Comparison of ENCODE assay signal across 22 mouse cellular contexts in the genomic region with DNA sequence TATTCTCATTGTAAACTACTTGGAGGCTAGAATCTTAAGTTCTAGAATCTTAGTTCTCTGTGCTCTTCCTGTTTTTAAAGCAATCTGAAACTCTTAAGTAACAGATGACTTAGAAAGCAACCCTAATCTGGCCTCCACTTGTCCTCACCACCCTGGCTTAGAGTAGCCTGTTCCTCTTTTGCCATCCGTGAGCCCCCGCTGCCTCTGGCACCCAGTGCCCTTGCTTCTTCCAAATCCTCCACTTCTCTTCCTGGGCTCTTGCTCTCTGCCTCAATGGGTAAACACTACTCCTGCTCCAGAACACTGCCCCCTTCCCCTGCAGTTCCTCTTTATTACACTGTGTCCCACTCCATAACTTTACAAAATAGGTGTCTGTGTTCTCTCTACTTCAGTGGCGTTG. TPM values are rescaled to one million over a fixed set of nuclear protein-coding genes. Genes with fewer than 3 reads are reported as not detected.
A peak's percentile ranks its signal among the peaks of the same experiment; 100 is the strongest.
DNase-seq lines count a peak whose midpoint lies in the region; ATAC-seq and TF ChIP-seq lines count a peak whose summit lies in the region.
"Had no signal": no experiment of that assay in that cellular context is flagged by ENCODE, and none has a peak within 500 bp of the region (broad histone marks: within the 10 kb centered on the region; RNA-seq: fewer than 3 reads in every experiment).

No protein-coding gene starts in this region.

- WGBS in liver, embryonic 16.5 days (ENCODE audit: insufficient replicate concordance): 59% methylated on average over 3 of the region's 3 CpGs
- WGBS in liver, embryonic 12.5 days (ENCODE audit: insufficient replicate concordance): 57% methylated on average over 3 of the region's 3 CpGs
- 96% methylated on average over 3 of the region's 3 CpGs for WGBS in kidney, embryonic 14.5 days

- no peak for TF ChIP-seq POLR2A in CH12.LX (IDR thresholded peaks at IDR 0.05; ENCODE audit: low read depth, low read length)

- no peak for TF ChIP-seq RAD21 in CH12.LX (IDR thresholded peaks at IDR 0.05; ENCODE audit: low read depth, low read length)

- no peak overlapping the region for H3K4me2 ChIP-seq in liver, embryonic 16.5 days (ENCODE audit: low read depth, low read length)
- H3K4me2 ChIP-seq in liver, embryonic 12.5 days: no peak overlapping the region
- H3K4me2 ChIP-seq in CH12.LX (ENCODE audit: insufficient read depth, low read depth, poor library complexity, severe bottlenecking): no peak overlapping the region; the same call in 1 of the 2 replicates
- no peak overlapping the region for H3K4me2 ChIP-seq in kidney, embryonic 14.5 days (replicated peaks; ENCODE audit: low read depth, low read length)
- H3K4me2 ChIP-seq: limb, embryonic 13.5 days; liver, embryonic 15.5 days had no signal

- in situ Hi-C loops in CH12.LX (cut with MboI; ENCODE audit: low pct_ligation_motif_present, low pct_unique_long_range_greater_than_20kb, low sequenced_read_pairs): loop anchor here (5.0 kb wide), 2 partner anchors 81 to 111 kb away; partner anchors contain the start of genes Psmg4 and Tubb2b

- H3K36me3 ChIP-seq in liver, embryonic 16.5 days (ENCODE audit: control insufficient read depth, insufficient read depth): peaks cover 2% of the 10 kb centered on the region
- peaks cover 19% of the 10 kb centered on the region for H3K36me3 ChIP-seq in liver, embryonic 12.5 days
- peaks cover 9 to 62% of the 10 kb centered on the region in 2 experiments for H3K36me3 ChIP-seq in CH12.LX (replicated peaks in 1 of 2; ENCODE audit: control insufficient read depth in 1 of 2, insufficient read depth in 1 of 2, low read length in 1 of 2)
- H3K36me3 ChIP-seq in kidney, embryonic 14.5 days (ENCODE audit: control insufficient read depth, insufficient read depth, low read length): peaks cover 17% of the 10 kb centered on the region; the same call in 1 of the 2 replicates

- H3K79me2 ChIP-seq in CH12.LX (replicated peaks; ENCODE audit: control insufficient read depth, extremely low read depth, insufficient read depth, poor library complexity, severe bottlenecking): no peaks in the 10 kb centered on the region

- DNase-seq in CH12.LX (ENCODE audit: extremely low read depth): no peak
- DNase-seq in skeletal muscle tissue, adult 2 months (ENCODE audit: low read depth, low spot score): peak; percentile 21
- no peak for DNase-seq in gastrocnemius, adult 2 months
- DNase-seq: adrenal gland, postnatal 10 days; cerebellum, adult 11-12 months; cerebellum, postnatal 25 days; forebrain, postnatal 0 days; heart, adult 2 months; kidney, adult 11 months; midbrain, embryonic 14.5 days; retina, postnatal 1 day; right cerebral cortex, postnatal 4 days; thymus, postnatal 36 days had no signal

- 0 out of 4 replicates have a peak, but pooled peaks of 1 of the 2 experiments have one; percentile 7 for TF ChIP-seq CTCF in CH12.LX (conservative IDR thresholded peaks at IDR 0.05 in 1 of 2, IDR thresholded peaks at IDR 0.05 in 1 of 2; ENCODE audit: low read depth in 2 of 2, low read length in 2 of 2)
- no peak for TF ChIP-seq CTCF in gastrocnemius, adult 2 months (IDR thresholded peaks at IDR 0.05)

- no peak for ATAC-seq in liver, embryonic 16.5 days (ENCODE audit: low read depth)
- no peak for ATAC-seq in liver, embryonic 12.5 days
- ATAC-seq in hematopoietic stem cell, adult 5-6 weeks (replicated peaks in 1 of 2; ENCODE audit: insufficient read depth in 1 of 2, low FRiP score in 2 of 2, low TSS enrichment in 1 of 2, low read depth in 1 of 2, poor library complexity in 2 of 2, severe bottlenecking in 2 of 2): peak; percentile 71 to 84
- ATAC-seq in kidney, embryonic 14.5 days (ENCODE audit: low FRiP score, low TSS enrichment): no peak
- ATAC-seq: forebrain, postnatal 0 days; Patski had no signal

- no peak overlapping the region for H3K4me3 ChIP-seq in liver, embryonic 16.5 days (ENCODE audit: low read depth, low read length)
- H3K4me3 ChIP-seq in liver, embryonic 12.5 days: no peak overlapping the region
- no peak overlapping the region for H3K4me3 ChIP-seq in CH12.LX (replicated peaks in 1 of 3; ENCODE audit: low read depth in 2 of 3, low read length in 2 of 3, poor library complexity in 1 of 3)
- no peak overlapping the region for H3K4me3 ChIP-seq in kidney, embryonic 14.5 days (ENCODE audit: low read length)
- no peak overlapping the region for H3K4me3 ChIP-seq in gastrocnemius, adult 2 months
- H3K4me3 ChIP-seq: forebrain, embryonic 10.5 days; heart, adult 2 months; limb, embryonic 13.5 days; liver, embryonic 15.5 days had no signal

- no peaks in the 10 kb centered on the region; the same call in 1 of the 2 replicates for H3K4me1 ChIP-seq in liver, embryonic 16.5 days (ENCODE audit: control insufficient read depth, low read depth, low read length)
- H3K4me1 ChIP-seq in liver, embryonic 12.5 days: no peaks in the 10 kb centered on the region
- peaks cover 12 to 28% of the 10 kb centered on the region in 2 experiments for H3K4me1 ChIP-seq in CH12.LX (ENCODE audit: control insufficient read depth in 1 of 2, insufficient read depth in 2 of 2)
- 0 out of 2 replicates have a peak, but pooled peaks cover 3% of the 10 kb centered on the region for H3K4me1 ChIP-seq in kidney, embryonic 14.5 days (ENCODE audit: control insufficient read depth, insufficient read depth, low read length)
- H3K4me1 ChIP-seq: limb, embryonic 13.5 days had no signal

- 0 out of 2 replicates have a peak overlapping the region, but pooled peaks have one; percentile 32 for H3K27ac ChIP-seq in liver, embryonic 16.5 days (ENCODE audit: low read length)
- no peak overlapping the region for H3K27ac ChIP-seq in liver, embryonic 12.5 days
- no peak overlapping the region for H3K27ac ChIP-seq in CH12.LX (ENCODE audit: insufficient read depth, low read depth)
- H3K27ac ChIP-seq in kidney, embryonic 14.5 days (ENCODE audit: low read depth, low read length): no peak overlapping the region
- no peak overlapping the region for H3K27ac ChIP-seq in gastrocnemius, adult 2 months
- H3K27ac ChIP-seq: forebrain, embryonic 10.5 days; heart, adult 2 months; kidney, postnatal 0 days; limb, embryonic 13.5 days; liver, embryonic 15.5 days had no signal

- no peak; the same call in 1 of the 2 replicates for TF ChIP-seq EP300 in CH12.LX (IDR thresholded peaks at IDR 0.05; ENCODE audit: low read length)

- no peak overlapping the region for H3K9ac ChIP-seq in liver, embryonic 16.5 days (ENCODE audit: low read depth, low read length)
- H3K9ac ChIP-seq in liver, embryonic 12.5 days: no peak overlapping the region; the same call in 1 of the 2 replicates
- no peak overlapping the region for H3K9ac ChIP-seq in CH12.LX (ENCODE audit: insufficient read depth, low read depth)
- no peak overlapping the region for H3K9ac ChIP-seq in kidney, embryonic 14.5 days (ENCODE audit: low read depth, low read length)
- H3K9ac ChIP-seq: forebrain, postnatal 0 days; limb, embryonic 13.5 days; liver, embryonic 15.5 days had no signal

- H3K9me3 ChIP-seq in liver, embryonic 16.5 days (replicated peaks; ENCODE audit: control insufficient read depth, low read length): no peaks in the 10 kb centered on the region
- H3K9me3 ChIP-seq in liver, embryonic 12.5 days (replicated peaks): no peaks in the 10 kb centered on the region
- peaks cover 7% of the 10 kb centered on the region for H3K9me3 ChIP-seq in CH12.LX (replicated peaks; ENCODE audit: low read length)
- H3K9me3 ChIP-seq in kidney, embryonic 14.5 days (ENCODE audit: control insufficient read depth, low read length): no peaks in the 10 kb centered on the region
- H3K9me3 ChIP-seq: limb, embryonic 13.5 days; liver, embryonic 15.5 days had no signal

- dilution Hi-C loops in CH12.LX (cut with MboI; ENCODE audit: extremely low pct_ligation_motif_present, extremely low pct_unique_long_range_greater_than_20kb, low sequenced_read_pairs): no loop called here

- H3K27me3 ChIP-seq in liver, embryonic 16.5 days (ENCODE audit: control insufficient read depth, insufficient read depth, low read depth, low read length): no peaks in the 10 kb centered on the region
- no peaks in the 10 kb centered on the region for H3K27me3 ChIP-seq in liver, embryonic 12.5 days (replicated peaks)
- H3K27me3 ChIP-seq in CH12.LX (replicated peaks): no peaks in the 10 kb centered on the region
- no peaks in the 10 kb centered on the region for H3K27me3 ChIP-seq in kidney, embryonic 14.5 days (ENCODE audit: control insufficient read depth, insufficient read depth, low read length)
- H3K27me3 ChIP-seq: limb, embryonic 13.5 days; liver, embryonic 15.5 days; Patski had no signal

- intact Hi-C loops in gastrocnemius, adult 2 months (cut with DNase I): no loop called here

RNA-seq across cellular contexts. Expression of gene Bphl, which starts 14.3 kb away (rescaled TPM):
- 57.9 and 62.6 TPM in 2 replicates for polyA plus RNA-seq in liver, embryonic 16.5 days (2015; fragmentation: Nextera tagmentation; extraction: Ambion mirVana)
- 29.2 and 29.3 TPM in 2 replicates for polyA plus RNA-seq in liver, embryonic 12.5 days (2016; fragmentation: Nextera tagmentation; extraction: Ambion mirVana)
- total RNA-seq in CH12.LX (2012; rRNA removed): 21.6 and 35.3 TPM in 2 replicates
- 40.9 and 41.3 TPM in 2 replicates for total RNA-seq in CH12.LX (2014; rRNA removed)
- 18.1 and 20.1 TPM in 2 replicates for polyA plus RNA-seq in CH12.LX (2012; ENCODE audit: insufficient read length, low read depth)
- total RNA-seq in hematopoietic stem cell, adult 5-6 weeks (2017): 21.3 and 29.8 TPM in 2 replicates
- 47.4 and 49.0 TPM in 2 replicates for polyA plus RNA-seq in kidney, embryonic 14.5 days (2014; fragmentation: Nextera tagmentation; extraction: Ambion mirVana)
- 10 to 100 TPM; 22.4 to 25.5 TPM for total RNA-seq in gastrocnemius, adult 2 months (2021)

RNA-seq across cellular contexts. Expression of gene Tubb2a, which starts 26.1 kb away (rescaled TPM):
- 66.2 and 68.2 TPM in 2 replicates for polyA plus RNA-seq in liver, embryonic 16.5 days (2015; fragmentation: Nextera tagmentation; extraction: Ambion mirVana)
- 67.3 and 68.1 TPM in 2 replicates for polyA plus RNA-seq in liver, embryonic 12.5 days (2016; fragmentation: Nextera tagmentation; extraction: Ambion mirVana)
- 37.3 and 43.0 TPM in 2 replicates for total RNA-seq in CH12.LX (2012; rRNA removed)
- total RNA-seq in CH12.LX (2014; rRNA removed): 16.7 and 17.6 TPM in 2 replicates
- 26.1 and 26.7 TPM in 2 replicates for polyA plus RNA-seq in CH12.LX (2012; ENCODE audit: insufficient read length, low read depth)
- total RNA-seq in hematopoietic stem cell, adult 5-6 weeks (2017): 4.8 and 7.3 TPM in 2 replicates
- 62.1 and 73.4 TPM in 2 replicates for polyA plus RNA-seq in kidney, embryonic 14.5 days (2014; fragmentation: Nextera tagmentation; extraction: Ambion mirVana)
- 10 to 100 TPM in 1 of 2 experiments, 1 to 10 TPM in 1; 6.7 to 23.3 TPM for total RNA-seq in gastrocnemius, adult 2 months (2021)

RNA-seq across cellular contexts. Expression of gene Serpinb6a, which starts 49.1 kb away (rescaled TPM):
- polyA plus RNA-seq in liver, embryonic 16.5 days (2015; fragmentation: Nextera tagmentation; extraction: Ambion mirVana): 15.9 and 17.2 TPM in 2 replicates
- polyA plus RNA-seq in liver, embryonic 12.5 days (2016; fragmentation: Nextera tagmentation; extraction: Ambion mirVana): 12.7 and 12.9 TPM in 2 replicates
- total RNA-seq in CH12.LX (2012; rRNA removed) (19.9 and 22.5 TPM in 2 replicates), CH12.LX (2014; rRNA removed) (5.8 and 6.5 TPM in 2 replicates)
- polyA plus RNA-seq in CH12.LX (2012; ENCODE audit: insufficient read length, low read depth): 4.4 and 5.4 TPM in 2 replicates
- 32.1 and 38.1 TPM in 2 replicates for total RNA-seq in hematopoietic stem cell, adult 5-6 weeks (2017)
- polyA plus RNA-seq in kidney, embryonic 14.5 days (2014; fragmentation: Nextera tagmentation; extraction: Ambion mirVana): 70.9 and 73.3 TPM in 2 replicates
- total RNA-seq in gastrocnemius, adult 2 months (2021): 100 to 1,000 TPM in 1 of 2 experiments, 10 to 100 TPM in 1; 93.9 to 299 TPM

RNA-seq across cellular contexts. Expression of gene Ripk1, which starts 49.5 kb away (rescaled TPM):
- polyA plus RNA-seq in liver, embryonic 16.5 days (2015; fragmentation: Nextera tagmentation; extraction: Ambion mirVana): 10.3 and 10.5 TPM in 2 replicates
- 19.6 and 20.2 TPM in 2 replicates for polyA plus RNA-seq in liver, embryonic 12.5 days (2016; fragmentation: Nextera tagmentation; extraction: Ambion mirVana)
- total RNA-seq in CH12.LX (2012; rRNA removed) (13.1 and 15.0 TPM in 2 replicates), CH12.LX (2014; rRNA removed) (16.6 and 17.1 TPM in 2 replicates)
- 17.9 and 18.6 TPM in 2 replicates for polyA plus RNA-seq in CH12.LX (2012; ENCODE audit: insufficient read length, low read depth)
- total RNA-seq in hematopoietic stem cell, adult 5-6 weeks (2017): 64.7 and 66.1 TPM in 2 replicates
- polyA plus RNA-seq in kidney, embryonic 14.5 days (2014; fragmentation: Nextera tagmentation; extraction: Ambion mirVana): 9.7 and 20.6 TPM in 2 replicates
- total RNA-seq in gastrocnemius, adult 2 months (2021): 1 to 10 TPM; 3.6 to 4.1 TPM

Comparison
In these comparisons a context has a peak if more than half of its experiments do, and no peak if none do; other contexts are left out.
1. ATAC-seq: peak in hematopoietic stem cell, adult 5-6 weeks (2 of 2); none in liver, embryonic 16.5 days (single experiment), liver, embryonic 12.5 days (single experiment) and kidney, embryonic 14.5 days (single experiment).